Mouse (Mus musculus): ENCODE data around the gene Ppm1l. TPM values are rescaled to one million over a fixed set of nuclear protein-coding genes. Genes with fewer than 3 reads are reported as not detected.
"Not testable (repeated sequence)": the region's sequence is repeated elsewhere in the genome, so short reads cannot be mapped to it uniquely, and the experiment has no call there.

Ppm1l gene
- polyA plus RNA-seq, 1 experiment = 0.10 TPM

DNA sequence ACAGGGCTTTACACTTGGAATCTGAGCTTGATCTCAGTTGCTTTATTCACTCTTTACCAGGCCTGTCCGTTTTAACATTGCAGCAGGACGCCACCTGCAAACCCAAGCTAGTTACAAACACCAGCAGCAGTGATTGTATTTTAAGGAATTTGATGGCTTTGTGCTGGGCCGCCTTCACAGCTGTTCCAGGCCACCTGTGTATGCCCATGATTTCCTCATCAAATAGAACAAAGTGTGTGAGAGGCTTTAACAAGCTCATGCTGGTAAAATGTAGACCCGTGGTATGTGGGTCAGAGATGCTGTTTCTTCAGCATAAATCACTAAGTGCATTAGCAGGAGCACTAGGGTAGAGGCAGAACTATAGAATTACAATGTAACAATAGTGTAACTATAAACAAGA is 106.7 kb downstream of the Ppm1l start:
- Histone ChIP-seq H3K27me3 (replicated peaks) (no peaks in the 10 kb centered on the region), H3K9me3 (peaks cover 22% of the 10 kb centered on the region), H3K36me3 (replicated peaks; ENCODE audit: low read length) (no peaks in the 10 kb centered on the region), H3K4me1 (no peaks in the 10 kb centered on the region), H3K4me3 (replicated peaks) (no peak overlapping the region)
- TF ChIP-seq FLI1 (IDR thresholded peaks at IDR 0.05; ENCODE audit: low read length) (no peak), GATA1 (IDR thresholded peaks at IDR 0.05; ENCODE audit: borderline replicate concordance, low read length) (no peak)

DNA sequence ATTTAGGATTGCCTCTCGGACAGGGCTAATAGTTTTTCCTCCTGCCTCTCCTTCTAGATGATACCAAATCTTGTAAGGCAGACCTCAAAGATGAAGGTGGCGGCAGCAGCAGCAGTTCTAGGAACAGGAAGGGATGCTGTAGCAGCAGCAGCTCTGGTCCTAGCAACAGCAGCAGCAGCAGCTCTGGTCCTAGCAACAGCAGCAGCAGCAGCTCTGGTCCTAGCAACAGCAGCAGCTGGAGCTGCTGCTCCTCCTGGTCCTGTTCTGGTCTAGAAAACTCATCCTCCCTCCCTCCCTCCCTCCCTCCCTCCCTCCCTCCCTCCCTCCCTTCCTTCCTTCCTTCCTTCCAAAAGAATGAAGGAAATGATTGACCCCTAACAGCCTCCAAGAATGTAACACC is 108.1 kb downstream of the Ppm1l start:
- H3K36me3 ChIP-seq (replicated peaks; ENCODE audit: low read length); H3K27me3 ChIP-seq (replicated peaks); H3K4me1 ChIP-seq; H3K4me3 ChIP-seq (replicated peaks): not testable (repeated sequence)
- peaks cover 22% of the 10 kb centered on the region for H3K9me3 ChIP-seq

DNA sequence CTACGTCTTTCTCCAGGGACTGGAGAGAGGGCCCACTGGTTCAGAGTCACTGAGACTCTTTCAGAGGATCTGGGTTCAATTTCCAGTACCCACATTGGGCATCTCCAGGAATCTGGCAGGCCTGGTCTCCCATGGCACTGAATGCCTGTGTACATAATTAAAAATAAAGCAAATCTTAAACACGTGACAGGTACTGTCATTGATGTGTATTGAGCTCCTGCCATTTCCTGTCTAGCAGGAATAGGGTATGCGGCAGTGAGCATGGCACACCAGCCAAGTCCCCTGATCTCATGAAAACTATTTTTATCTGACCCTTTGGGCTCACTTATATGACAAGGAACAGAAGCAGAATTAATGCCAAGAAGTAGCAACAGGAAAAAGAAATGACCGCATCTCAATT is 110.6 kb downstream of the Ppm1l start:
- Histone ChIP-seq H3K27me3 (replicated peaks) (no peaks in the 10 kb centered on the region), H3K36me3 (replicated peaks; ENCODE audit: low read length) (no peaks in the 10 kb centered on the region), H3K9me3 (peaks cover 12% of the 10 kb centered on the region), H3K4me3 (replicated peaks) (no peak overlapping the region), H3K4me1 (no peaks in the 10 kb centered on the region; the same call in 1 of the 2 replicates)
- TF ChIP-seq GATA1 (IDR thresholded peaks at IDR 0.05; ENCODE audit: borderline replicate concordance, low read length) (no peak), FLI1 (IDR thresholded peaks at IDR 0.05; ENCODE audit: low read length) (no peak)

DNA sequence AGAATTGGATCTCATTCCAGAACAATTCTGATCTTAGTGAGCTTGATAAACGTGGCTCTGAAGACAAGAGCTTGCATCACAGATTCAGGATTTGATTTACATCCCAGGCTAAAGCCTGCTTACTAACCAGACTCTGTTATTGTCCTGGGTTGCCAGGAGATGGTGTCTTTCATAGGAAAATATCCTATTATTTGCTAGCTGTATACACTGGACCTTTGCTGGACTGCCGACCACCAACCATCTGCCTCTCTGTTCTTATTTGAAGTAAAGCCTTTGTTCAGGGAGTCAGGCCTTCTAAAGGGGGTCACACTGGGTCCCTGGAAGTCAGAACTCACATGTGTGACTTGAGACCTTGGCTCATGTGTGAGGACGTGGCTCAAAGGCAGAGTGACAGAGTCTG is 111.6 kb downstream of the Ppm1l start:
- Histone ChIP-seq H3K36me3 (replicated peaks; ENCODE audit: low read length) (no peaks in the 10 kb centered on the region), H3K27me3 (replicated peaks) (no peaks in the 10 kb centered on the region), H3K9me3 (0 out of 2 replicates have a peak, but pooled peaks cover 3% of the 10 kb centered on the region), H3K4me1 (no peaks in the 10 kb centered on the region; the same call in 1 of the 2 replicates), H3K4me3 (replicated peaks) (no peak overlapping the region)
- no peak for TF ChIP-seq GATA1 (IDR thresholded peaks at IDR 0.05; ENCODE audit: borderline replicate concordance, low read length)
- no peak for TF ChIP-seq FLI1 (IDR thresholded peaks at IDR 0.05; ENCODE audit: low read length)

DNA sequence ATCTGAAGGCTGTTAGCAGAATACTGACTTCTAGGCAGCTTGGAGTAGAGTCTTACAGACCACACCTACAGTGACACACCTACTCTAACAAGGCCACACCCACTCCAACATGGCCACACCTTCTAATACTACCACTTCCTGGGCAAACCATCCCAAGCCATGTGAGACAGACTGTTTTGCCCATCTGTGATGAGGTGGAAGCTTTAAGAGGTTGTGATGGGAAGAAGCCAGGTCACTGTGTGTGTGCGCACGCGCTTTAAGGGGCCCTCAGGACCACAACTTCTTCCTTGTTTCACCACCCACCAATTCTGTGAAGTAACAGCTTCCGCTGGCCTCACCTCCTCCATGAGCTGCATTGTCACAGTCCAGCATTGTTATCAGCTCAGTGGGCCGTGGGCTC is 112.7 kb downstream of the Ppm1l start:
- no peaks in the 10 kb centered on the region; the same call in 1 of the 2 replicates for H3K4me1 ChIP-seq
- H3K36me3 ChIP-seq (replicated peaks; ENCODE audit: low read length) = no peaks in the 10 kb centered on the region
- H3K4me3 ChIP-seq (replicated peaks) = no peak overlapping the region
- H3K9me3 ChIP-seq = no peaks in the 10 kb centered on the region
- no peaks in the 10 kb centered on the region for H3K27me3 ChIP-seq (replicated peaks)
- no peak for TF ChIP-seq GATA1 (IDR thresholded peaks at IDR 0.05; ENCODE audit: borderline replicate concordance, low read length)
- TF ChIP-seq FLI1 (IDR thresholded peaks at IDR 0.05; ENCODE audit: low read length) = no peak

DNA sequence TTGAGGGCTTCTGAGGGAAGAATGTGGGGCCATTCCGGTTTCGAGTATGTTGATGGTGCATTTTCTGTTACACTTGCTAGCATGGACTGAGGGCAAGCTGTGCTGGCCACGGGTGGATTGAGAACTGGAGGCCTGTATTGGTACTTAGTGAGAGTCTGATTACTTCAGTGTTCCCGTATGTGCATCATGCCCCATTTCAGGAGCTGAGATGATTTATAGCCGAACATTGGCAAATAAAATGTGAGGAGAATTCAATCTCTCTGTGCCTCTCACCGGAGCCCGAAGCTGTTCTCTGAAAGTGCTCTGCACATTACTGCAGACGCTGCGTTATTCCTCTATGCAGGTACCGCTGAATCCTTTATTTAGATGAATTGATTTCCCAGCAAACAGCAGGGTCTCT is 116.9 kb downstream of the Ppm1l start:
- Histone ChIP-seq H3K9me3 (no peaks in the 10 kb centered on the region), H3K4me1 (no peaks in the 10 kb centered on the region; the same call in 1 of the 2 replicates), H3K36me3 (replicated peaks; ENCODE audit: low read length) (no peaks in the 10 kb centered on the region), H3K27me3 (replicated peaks) (no peaks in the 10 kb centered on the region), H3K4me3 (replicated peaks) (no peak overlapping the region)
- TF ChIP-seq FLI1 (IDR thresholded peaks at IDR 0.05; ENCODE audit: low read length) (no peak), GATA1 (IDR thresholded peaks at IDR 0.05; ENCODE audit: borderline replicate concordance, low read length) (no peak)

DNA sequence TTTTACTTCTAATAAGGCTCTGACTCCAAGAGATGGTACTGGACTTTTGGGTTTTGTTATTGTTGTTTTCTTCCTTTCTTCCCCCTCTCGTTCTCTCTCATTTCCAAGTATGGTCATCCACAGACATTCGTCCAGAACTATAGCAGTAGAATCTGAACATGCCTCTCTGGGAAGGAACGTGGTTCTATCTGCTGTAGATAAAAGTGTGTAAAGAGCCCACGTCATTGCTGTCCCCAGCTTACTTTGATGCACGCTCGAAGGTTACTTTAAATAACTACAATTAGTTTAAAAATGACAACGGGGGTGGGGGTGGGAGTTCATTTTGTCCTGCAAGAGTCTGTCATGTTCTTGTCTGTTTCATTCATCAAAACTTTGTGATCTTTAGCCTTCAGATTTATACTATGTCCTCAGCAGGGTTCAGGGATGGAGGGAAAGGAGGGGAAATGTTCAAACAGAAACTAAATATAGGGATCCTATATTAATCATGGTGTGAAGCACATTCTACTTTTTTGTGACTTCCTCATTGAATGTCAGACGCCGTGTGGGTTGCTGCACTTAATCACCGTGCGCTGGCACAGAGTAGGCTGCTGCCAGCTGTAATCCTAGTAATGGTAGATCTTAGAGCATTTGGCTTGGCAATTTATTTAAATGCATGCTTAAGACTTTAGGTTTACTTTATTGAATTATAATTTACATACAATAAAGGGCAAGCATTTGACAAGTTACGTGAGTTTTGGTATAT is 122.3 kb downstream of the Ppm1l start:
- Histone ChIP-seq H3K4me1 (no peaks in the 10 kb centered on the region), H3K4me3 (replicated peaks) (no peak overlapping the region), H3K36me3 (replicated peaks; ENCODE audit: low read length) (no peaks in the 10 kb centered on the region), H3K9me3 (no peaks in the 10 kb centered on the region), H3K27me3 (replicated peaks) (no peaks in the 10 kb centered on the region)
- no peak for TF ChIP-seq GATA1 (IDR thresholded peaks at IDR 0.05; ENCODE audit: borderline replicate concordance, low read length)
- TF ChIP-seq FLI1 (IDR thresholded peaks at IDR 0.05; ENCODE audit: low read length) = no peak

DNA sequence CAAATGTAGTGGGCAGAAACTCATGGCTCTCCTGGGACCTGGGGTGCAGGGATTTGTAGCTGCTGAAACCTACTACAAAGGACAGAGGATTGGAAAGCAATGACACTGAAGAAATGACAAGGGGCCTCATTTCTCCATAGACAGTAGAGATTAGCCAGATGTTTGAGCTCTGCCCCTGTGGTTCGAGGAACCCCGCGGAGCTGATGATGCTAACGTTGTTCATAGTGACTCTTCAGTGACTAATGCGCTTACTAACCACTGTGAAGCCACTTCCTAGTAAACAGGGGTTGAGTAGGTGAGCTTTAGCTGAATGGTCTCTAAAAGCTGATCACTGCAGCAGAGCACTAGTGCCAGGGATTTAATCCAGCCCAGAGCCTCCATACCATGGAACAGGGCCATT is 124.1 kb downstream of the Ppm1l start:
- Histone ChIP-seq H3K9me3 (no peaks in the 10 kb centered on the region), H3K4me1 (no peaks in the 10 kb centered on the region)
- TF ChIP-seq GATA1 (IDR thresholded peaks at IDR 0.05; ENCODE audit: borderline replicate concordance, low read length) (no peak), FLI1 (IDR thresholded peaks at IDR 0.05; ENCODE audit: low read length) (no peak)

DNA sequence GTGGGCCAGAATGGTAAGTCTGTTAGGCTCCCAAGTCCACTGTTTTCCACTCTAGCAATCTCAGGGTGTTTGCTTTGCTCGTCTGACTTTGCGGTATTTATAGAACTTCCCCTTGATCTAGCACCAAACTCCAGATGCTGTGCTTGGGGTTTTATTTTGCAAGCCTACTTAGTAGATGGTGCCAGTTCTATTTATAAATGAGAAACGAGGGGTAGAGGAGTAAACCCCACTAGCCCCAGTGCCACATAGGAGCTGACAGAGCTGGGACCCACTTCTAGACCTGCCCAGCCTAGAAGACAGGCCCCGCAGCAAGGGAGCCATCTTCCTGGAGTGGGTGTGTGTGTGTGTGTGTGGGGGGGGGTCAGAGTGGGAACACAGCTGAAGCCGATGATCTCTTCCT is 130.3 kb downstream of the Ppm1l start:
- no peak overlapping the region for H3K4me3 ChIP-seq (replicated peaks)
- no peak for TF ChIP-seq FLI1 (IDR thresholded peaks at IDR 0.05; ENCODE audit: low read length)
- no peak for TF ChIP-seq GATA1 (IDR thresholded peaks at IDR 0.05; ENCODE audit: borderline replicate concordance, low read length)
- H3K27me3 ChIP-seq (replicated peaks) = no peaks in the 10 kb centered on the region
- no peaks in the 10 kb centered on the region for H3K36me3 ChIP-seq (replicated peaks; ENCODE audit: low read length)
- H3K9me3 ChIP-seq = no peaks in the 10 kb centered on the region
- H3K4me1 ChIP-seq = no peaks in the 10 kb centered on the region

More for the DNA sequence above, 124.1 kb downstream of the Ppm1l start:
- no peaks in the 10 kb centered on the region for H3K36me3 ChIP-seq (replicated peaks; ENCODE audit: low read length)
- no peaks in the 10 kb centered on the region for H3K27me3 ChIP-seq (replicated peaks)
- no peak overlapping the region for H3K4me3 ChIP-seq (replicated peaks)

DNA sequence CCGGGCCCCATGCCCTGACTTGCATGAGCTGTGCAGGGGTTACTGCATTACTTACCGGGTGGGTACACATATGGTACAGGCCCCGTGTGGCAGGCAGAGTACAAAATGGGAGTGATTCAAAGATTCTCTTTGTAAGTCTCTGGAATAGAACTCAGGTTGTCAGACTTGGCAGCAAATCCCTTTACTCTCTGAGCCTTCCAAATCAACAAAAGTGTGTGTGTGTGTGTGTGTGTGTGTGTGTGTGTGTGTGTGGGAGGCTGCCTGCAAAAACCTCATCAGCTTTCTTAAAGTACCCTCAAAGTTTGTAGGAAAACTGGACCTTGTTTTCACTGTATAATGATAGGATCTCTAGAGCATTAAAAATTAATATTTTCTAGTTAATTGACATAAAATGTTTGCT is 132.4 kb downstream of the Ppm1l start:
- no peaks in the 10 kb centered on the region for H3K27me3 ChIP-seq (replicated peaks)
- no peaks in the 10 kb centered on the region for H3K9me3 ChIP-seq
- TF ChIP-seq FLI1 (IDR thresholded peaks at IDR 0.05; ENCODE audit: low read length) = no peak
- no peak for TF ChIP-seq GATA1 (IDR thresholded peaks at IDR 0.05; ENCODE audit: borderline replicate concordance, low read length)
- no peaks in the 10 kb centered on the region for H3K4me1 ChIP-seq
- H3K36me3 ChIP-seq (replicated peaks; ENCODE audit: low read length) = no peaks in the 10 kb centered on the region
- no peak overlapping the region for H3K4me3 ChIP-seq (replicated peaks)

Data from megakaryocyte, embryonic 14.5 days (primary cell).